Mouse (Mus musculus) liver, embryonic 14.5 days (tissue): Measurements from ENCODE around the gene Zfp598.

Experiments used
- CTCF ChIP-seq: IDR thresholded peaks from 2 replicates; pipeline ENCODE4 v1.5.1; 2016; ENCODE audit warnings: antibody characterized with exemption, low read depth, control low read depth
- EP300 ChIP-seq: IDR thresholded peaks from 2 replicates; pipeline ENCODE4 v1.6.1; 2016; ENCODE audit warnings: antibody characterized with exemption, low read depth

DNA sequence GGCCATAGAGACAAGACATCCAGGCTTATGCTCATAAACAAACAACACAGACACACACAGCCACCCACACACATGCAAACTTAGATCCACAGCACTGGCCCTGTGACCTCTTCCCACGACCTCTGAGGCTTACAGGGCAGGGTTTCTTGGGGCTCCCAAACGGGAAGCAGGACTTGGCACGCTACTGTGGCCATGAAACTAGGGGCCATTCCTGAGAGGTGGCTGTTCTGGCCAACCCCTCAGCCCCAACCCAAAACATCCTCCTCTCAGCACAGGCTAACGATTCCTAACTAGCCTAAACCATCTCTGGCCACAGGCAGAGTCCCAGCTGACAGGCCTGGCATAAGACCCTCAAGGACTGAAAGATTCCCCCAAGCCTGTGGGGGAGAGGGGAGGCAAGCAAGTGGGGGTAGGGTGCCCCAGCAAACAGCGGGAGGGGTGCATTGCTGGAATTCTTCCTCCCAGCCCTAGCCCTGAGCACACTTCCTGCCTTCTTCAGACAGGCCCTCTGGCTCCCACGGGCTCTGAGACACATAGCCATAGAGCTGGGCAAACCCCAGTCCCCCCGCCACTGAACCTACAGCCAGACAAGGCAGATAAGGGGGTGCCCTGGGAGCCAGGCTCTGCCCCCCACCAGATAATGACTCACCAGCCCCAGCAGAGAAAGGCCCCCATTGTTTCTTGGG is 25.3 kb upstream of the Zfp598 start:
- TF ChIP-seq CTCF, result no peak
- no peak for TF ChIP-seq EP300
